Mouse (Mus musculus) MEL (cell line): ENCODE results near the gene Pdcd11. TPM values are rescaled to one million over a fixed set of nuclear protein-coding genes. Genes with fewer than 3 reads are reported as not detected.

ENCODE experiments used
- DNase-seq: peaks from one replicate; pipeline ENCODE4 v3.0.0; 2011; ENCODE audit warnings: low read depth, low spot score
- H3K27ac ChIP-seq: 2 replicates; pipeline ENCODE4 v1.5.1; 2012; ENCODE audit warnings: low read depth, mild to moderate bottlenecking, control low read depth, low read length, moderate library complexity; ENCODE audit not compliant: control insufficient read depth
- H3K27me3 ChIP-seq, 2 experiments: fragments of 150-350 bp in 1 of 2; sonication (generic) in 1 of 2; 2 replicates each; pipeline ENCODE4 v1.6.1; 2012; ENCODE audit warnings: low read length in 2 of 2, mild to moderate bottlenecking in 2 of 2, improper control_type of control experiment in 1 of 2, moderate library complexity in 1 of 2; ENCODE audit not compliant: insufficient read depth in 2 of 2, control insufficient read depth in 1 of 2
- H3K36me3 ChIP-seq, 2 experiments: 2 replicates each; pipeline ENCODE4 v1.6.1; 2012 to 2014; ENCODE audit warnings: low read length in 2 of 2, improper control_type of control experiment in 1 of 2, inconsistent platforms in 1 of 2, mild to moderate bottlenecking in 1 of 2; ENCODE audit not compliant: insufficient read depth in 2 of 2, control insufficient read depth in 1 of 2
- H3K4me1 ChIP-seq, 2 experiments: fragments of 150-350 bp in 1 of 2; sonication (generic) in 1 of 2; 2 replicates each; pipeline ENCODE4 v1.6.1; 2012; ENCODE audit warnings: low read length in 2 of 2, improper control_type of control experiment in 1 of 2, mild to moderate bottlenecking in 1 of 2; ENCODE audit not compliant: insufficient read depth in 2 of 2, control insufficient read depth in 1 of 2
- H3K4me3 ChIP-seq, 2 experiments: fragments of 150-350 bp in 1 of 2; sonication (generic) in 1 of 2; 2 replicates each; pipeline ENCODE4 v1.5.1; 2012; ENCODE audit warnings: low read depth in 2 of 2, low read length in 2 of 2, mild to moderate bottlenecking in 2 of 2, moderate library complexity in 2 of 2, control low read depth in 1 of 2, improper control_type of control experiment in 1 of 2; ENCODE audit not compliant: control insufficient read depth in 1 of 2, insufficient read depth in 1 of 2
- H3K79me2 ChIP-seq: 2 replicates; pipeline ENCODE4 v1.6.1; 2012; ENCODE audit warnings: mild to moderate bottlenecking, low read length, moderate library complexity; ENCODE audit not compliant: control insufficient read depth, poor library complexity, insufficient read depth
- H3K9ac ChIP-seq: 2 replicates; pipeline ENCODE4 v1.6.1; 2012; ENCODE audit warnings: low read depth, mild to moderate bottlenecking, control low read depth, low read length, moderate library complexity; ENCODE audit not compliant: control insufficient read depth, poor library complexity, severe bottlenecking
- H3K9me3 ChIP-seq: fragments of 150-350 bp; sonication (generic); replicated peaks from 2 replicates; pipeline ENCODE4 v1.6.1; 2012; ENCODE audit warnings: mild to moderate bottlenecking, low read length, improper control_type of control experiment, moderate library complexity; ENCODE audit not compliant: insufficient read depth
- BHLHE40 ChIP-seq: IDR thresholded peaks from 2 replicates; pipeline ENCODE4 v1.6.1; 2012; ENCODE audit warnings: low read depth, mild to moderate bottlenecking, inconsistent platforms, low read length, improper control_type of control experiment, borderline replicate concordance
- CHD1 ChIP-seq: IDR thresholded peaks from 2 replicates; pipeline ENCODE4 v1.6.1; 2012; ENCODE audit warnings: low read depth, mild to moderate bottlenecking, inconsistent platforms, low read length, improper control_type of control experiment
- CHD2 ChIP-seq: IDR thresholded peaks from 2 replicates; pipeline ENCODE4 v1.6.1; 2011; ENCODE audit warnings: low read length, improper control_type of control experiment
- E2F4 ChIP-seq: IDR thresholded peaks from 2 replicates; pipeline ENCODE4 v1.6.1; 2011; ENCODE audit warnings: low read depth, low read length, improper control_type of control experiment, borderline replicate concordance
- ELF1 ChIP-seq: IDR thresholded peaks from 2 replicates; pipeline ENCODE4 v1.6.1; 2014; ENCODE audit warnings: low read depth, mild to moderate bottlenecking, inconsistent platforms, low read length, improper control_type of control experiment, moderate library complexity
- EP300 ChIP-seq, 2 experiments: IDR thresholded peaks; 2 replicates each; pipeline ENCODE4 v1.6.1; 2011; ENCODE audit warnings: improper control_type of control experiment in 2 of 2, low read length in 2 of 2, low read depth in 1 of 2, mild to moderate bottlenecking in 1 of 2
- ETS1 ChIP-seq: IDR thresholded peaks from 2 replicates; pipeline ENCODE4 v1.6.1; 2012; ENCODE audit warnings: low read depth, mild to moderate bottlenecking, inconsistent platforms, low read length, improper control_type of control experiment, moderate library complexity
- GABPA ChIP-seq: IDR thresholded peaks from 2 replicates; pipeline ENCODE4 v1.6.1; 2012; ENCODE audit warnings: low read depth, mild to moderate bottlenecking, inconsistent platforms, low read length, improper control_type of control experiment, moderate library complexity
- GATA1 ChIP-seq: IDR thresholded peaks from 2 replicates; pipeline ENCODE4 v1.6.1; 2011; ENCODE audit warnings: low read depth, low read length, improper control_type of control experiment
- KAT2A ChIP-seq: conservative IDR thresholded peaks from 2 replicates; pipeline ENCODE4 v1.6.1; 2012; ENCODE audit warnings: low read depth, low read length, improper control_type of control experiment, inconsistent platforms
- MAFK ChIP-seq: IDR thresholded peaks from 2 replicates; pipeline ENCODE4 v1.6.1; 2011; ENCODE audit warnings: low read depth, mild to moderate bottlenecking, low read length, improper control_type of control experiment, borderline replicate concordance
- MAZ ChIP-seq: IDR thresholded peaks from 2 replicates; pipeline ENCODE4 v1.6.1; 2012; ENCODE audit warnings: low read depth, mild to moderate bottlenecking, inconsistent platforms, low read length, improper control_type of control experiment
- MEF2A ChIP-seq: IDR thresholded peaks from 2 replicates; pipeline ENCODE4 v1.6.1; 2014; ENCODE audit warnings: low read depth, mild to moderate bottlenecking, inconsistent platforms, low read length, improper control_type of control experiment; ENCODE audit not compliant: poor library complexity, insufficient replicate concordance, severe bottlenecking; ENCODE audit errors: extremely low read depth
- MXI1 ChIP-seq: IDR thresholded peaks from 2 replicates; pipeline ENCODE4 v1.6.1; 2011; ENCODE audit warnings: mild to moderate bottlenecking, low read depth, low read length, improper control_type of control experiment
- MYC ChIP-seq: IDR thresholded peaks from 2 replicates; pipeline ENCODE4 v1.6.1; 2011; ENCODE audit warnings: low read depth, mild to moderate bottlenecking, low read length, improper control_type of control experiment, moderate library complexity
- POLR2AphosphoS2 ChIP-seq: IDR thresholded peaks from 2 replicates; pipeline ENCODE4 v1.6.1; 2011; ENCODE audit warnings: low read length, improper control_type of control experiment
- POLR2AphosphoS5 ChIP-seq: IDR thresholded peaks from 2 replicates; pipeline ENCODE4 v1.6.1; 2012; ENCODE audit warnings: low read depth, borderline replicate concordance, mild to moderate bottlenecking, inconsistent platforms, low read length, moderate library complexity, mixed read lengths
- RCOR1 ChIP-seq: IDR thresholded peaks from 2 replicates; pipeline ENCODE4 v1.6.1; 2012; ENCODE audit warnings: low read depth, mild to moderate bottlenecking, inconsistent platforms, low read length, improper control_type of control experiment
- SIN3A ChIP-seq: IDR thresholded peaks from 2 replicates; pipeline ENCODE4 v1.6.1; 2012; ENCODE audit warnings: low read length, improper control_type of control experiment, inconsistent platforms
- SMC3 ChIP-seq: IDR thresholded peaks from 2 replicates; pipeline ENCODE4 v1.6.1; 2011; ENCODE audit warnings: low read depth, low read length, improper control_type of control experiment
- TCF12 ChIP-seq: IDR thresholded peaks from 2 replicates; pipeline ENCODE4 v1.6.1; 2014; ENCODE audit warnings: low read depth, mild to moderate bottlenecking, inconsistent platforms, low read length, improper control_type of control experiment, moderate library complexity
- USF1 ChIP-seq: IDR thresholded peaks from 2 replicates; pipeline ENCODE4 v1.6.1; 2014; ENCODE audit warnings: low read depth, mild to moderate bottlenecking, inconsistent platforms, low read length, improper control_type of control experiment, moderate library complexity
- ZKSCAN1 ChIP-seq: IDR thresholded peaks from 2 replicates; pipeline ENCODE4 v1.6.1; 2012; ENCODE audit warnings: low read depth, mild to moderate bottlenecking, inconsistent platforms, low read length, improper control_type of control experiment, moderate library complexity
- ZMIZ1 ChIP-seq: IDR thresholded peaks from 2 replicates; pipeline ENCODE4 v1.6.1; 2012; ENCODE audit warnings: low read depth, mild to moderate bottlenecking, inconsistent platforms, low read length, improper control_type of control experiment, moderate library complexity
- ZNF384 ChIP-seq: IDR thresholded peaks from 2 replicates; pipeline ENCODE4 v1.6.1; 2012; ENCODE audit warnings: low read depth, mild to moderate bottlenecking, inconsistent platforms, low read length, improper control_type of control experiment
- polyA plus RNA-seq, 2 experiments: library from polyadenylated mRNA; stranded (reverse) in 1 of 2; unstranded in 1 of 2; fragments of >175 nt in 1 of 2; fragments of >200 nt in 1 of 2; gene quantifications; 2 replicates each; pipeline versions ENCODE4 v1.2.1 to v1.2.4; 2012; ENCODE audit warnings: low replicate concordance in 2 of 2, low read depth in 1 of 2; ENCODE audit not compliant: insufficient read length in 2 of 2, insufficient read depth in 1 of 2, missing spikeins in 1 of 2
- total RNA-seq: library from RNA; depleted of rRNA; stranded (reverse); fragments of 300-350 nt; gene quantifications from 2 replicates; pipeline ENCODE4 v1.2.3, GENCODE M21; 2012

Gene Pdcd11
- total and polyA plus RNA-seq, 3 experiments, result 79.6 to 107 (median 81.8) TPM

- Histone ChIP-seq H3K79me2 (no peaks in the 10 kb centered on the region), H3K9me3 (no peaks in the 10 kb centered on the region), H3K27ac (no peak overlapping the region), H3K9ac (no peak overlapping the region), H3K4me3 (no peak overlapping the region), H3K4me1 (no peaks in the 10 kb centered on the region), H3K36me3 (no peaks in the 10 kb centered on the region), H3K27me3 (peaks cover 0 to 6% of the 10 kb centered on the region in 2 experiments; a peak in 3 of 4 replicates)
- TF ChIP-seq MAZ, result no peak
- no peak for TF ChIP-seq KAT2A
- no peak for TF ChIP-seq MAFK
- TF ChIP-seq MXI1, result no peak
- TF ChIP-seq GATA1, result no peak
- no peak for TF ChIP-seq ZKSCAN1
- no peak for TF ChIP-seq ZMIZ1
- TF ChIP-seq GABPA, result no peak
- TF ChIP-seq USF1, result no peak
- TF ChIP-seq CHD2, result no peak
- no peak for TF ChIP-seq TCF12
- no peak for TF ChIP-seq SMC3
- no peak for DNase-seq
Measured at GRCm38 (mm10) chr19:47179272-47179809, 88.8 kb downstream of the Pdcd11 start.

- Histone ChIP-seq H3K27ac (no peak overlapping the region), H3K27me3 (peaks cover 3 to 6% of the 10 kb centered on the region in 2 experiments)
- TF ChIP-seq EP300 (IDR thresholded peaks at IDR 0.05; ENCODE audit: low read depth in 1 of 2, low read length in 2 of 2) (no peak), ELF1 (no peak), POLR2AphosphoS5 (no peak), CHD1 (no peak), ZNF384 (no peak), MAZ (no peak), ETS1 (no peak), MEF2A (no peak), POLR2AphosphoS2 (no peak), SIN3A (no peak), E2F4 (no peak), MYC (no peak), RCOR1 (no peak), BHLHE40 (no peak)
- TF ChIP-seq, all 39 proteins: peak for 0
Measured at GRCm38 (mm10) chr19:47180011-47180410, 89.4 kb downstream of the Pdcd11 start.

More at GRCm38 (mm10) chr19:47180011-47180410, 89.4 kb downstream of the Pdcd11 start:
- Histone ChIP-seq H3K9me3 (no peaks in the 10 kb centered on the region), H3K4me3 (no peak overlapping the region), H3K79me2 (no peaks in the 10 kb centered on the region), H3K36me3 (no peaks in the 10 kb centered on the region), H3K9ac (no peak overlapping the region), H3K4me1 (no peaks in the 10 kb centered on the region)
- DNase-seq, result no peak
